Mouse (Mus musculus) spleen, adult 2 months (tissue): Measurements from ENCODE around the gene Mmp14.

Experiments
- CTCF ChIP-seq: fragments of 200-500 bp; IDR thresholded peaks from 2 replicates; pipeline ENCODE4 v1.5.1; 2011; ENCODE audit warnings: mild to moderate bottlenecking, inconsistent platforms; ENCODE audit not compliant: insufficient read depth, insufficient read length, insufficient replicate concordance; ENCODE audit errors: extremely low read depth
- POLR2A ChIP-seq: fragments of 200-500 bp; IDR thresholded peaks from 2 replicates; pipeline ENCODE4 v1.6.1; 2011; ENCODE audit warnings: low read depth, low read length, inconsistent platforms

DNA sequence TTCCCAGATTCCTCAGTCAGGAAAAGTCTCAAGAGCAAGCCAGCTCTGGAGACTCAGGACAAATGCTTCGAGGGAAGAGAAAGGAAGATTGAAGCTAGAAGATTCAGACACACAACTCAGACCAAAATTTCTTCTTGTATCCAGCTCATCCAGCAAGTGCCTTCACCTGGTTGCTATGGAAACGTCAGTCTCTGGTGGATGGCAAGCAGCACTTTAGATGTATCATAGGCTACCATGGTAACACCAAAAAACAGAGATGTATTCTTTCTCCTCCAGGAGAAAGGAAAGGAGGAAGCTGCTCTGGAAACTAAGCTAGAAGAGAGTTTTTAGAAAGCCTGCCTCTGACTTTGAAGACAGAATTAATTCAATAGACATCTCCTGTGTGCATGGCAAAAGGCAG lies 56.3 kb downstream of the Mmp14 start:
- TF ChIP-seq CTCF, result no peak
- TF ChIP-seq POLR2A, result no peak
